In genomic region chr13:95073445-95074172, GRCm38 (mm10) we compare ENCODE assay signal across 18 mouse cellular contexts.
DNase-seq lines count a peak whose midpoint lies in the region; ATAC-seq and TF ChIP-seq lines count a peak whose summit lies in the region.
"Had no signal": no experiment of that assay in that cellular context is flagged by ENCODE, and none has a peak within 500 bp of the region (broad histone marks: within the 10 kb centered on the region; RNA-seq: fewer than 3 reads in every experiment).

No protein-coding gene starts in this region.

- ATAC-seq in embryonic facial prominence, embryonic 14.5 days (ENCODE audit: low read depth) = 0 out of 2 replicates have a peak, but pooled peaks have one; percentile 30
- no peak; the same call in 1 of the 2 replicates for ATAC-seq in limb, embryonic 13.5 days (ENCODE audit: low FRiP score, low read depth)
- ATAC-seq: intestine, postnatal 0 days had no signal

- 69% methylated on average over 8 of the region's 8 CpGs for WGBS in embryonic facial prominence, embryonic 14.5 days
- 50% methylated on average over 8 of the region's 8 CpGs for WGBS in limb, embryonic 13.5 days

- DNase-seq in left cerebral cortex, adult 2 months (ENCODE audit: extremely low spot score in 1 of 2, low spot score in 2 of 2) = no peak
- no peak for DNase-seq in left cerebral cortex, postnatal 4 days
- peak; percentile 56 for DNase-seq in brain, adult 2 months (ENCODE audit: low read depth, low spot score)
- peak; percentile 26 for DNase-seq in embryonic facial prominence, embryonic 14.5 days (ENCODE audit: low spot score)
- no peak for DNase-seq in gastrocnemius, adult 8-10 months (ENCODE audit: low spot score in 2 of 2)
- DNase-seq in thymus, postnatal 0 days (ENCODE audit: low spot score) = no peak
- no peak for DNase-seq in lung, postnatal 36 days
- DNase-seq: cerebellum, adult 11-12 months; gastrocnemius, postnatal 36 days; lung, adult 2 months; right cerebral cortex, postnatal 25 days had no signal

- 0 out of 2 replicates have a peak, but pooled peaks cover 4% of the 10 kb centered on the region for H3K9me3 ChIP-seq in embryonic facial prominence, embryonic 14.5 days (ENCODE audit: control insufficient read depth, low read length)
- H3K9me3 ChIP-seq in limb, embryonic 13.5 days = 0 out of 2 replicates have a peak, but pooled peaks cover 5% of the 10 kb centered on the region
- H3K9me3 ChIP-seq: G1E; heart, embryonic 12.5 days; midbrain, embryonic 12.5 days had no signal

- no peaks in the 10 kb centered on the region for H3K27me3 ChIP-seq in embryonic facial prominence, embryonic 14.5 days (replicated peaks; ENCODE audit: control insufficient read depth, insufficient read depth, low read length)
- no peaks in the 10 kb centered on the region for H3K27me3 ChIP-seq in limb, embryonic 13.5 days
- H3K27me3 ChIP-seq: heart, embryonic 12.5 days; midbrain, embryonic 12.5 days had no signal

- H3K4me1 ChIP-seq in embryonic facial prominence, embryonic 14.5 days (ENCODE audit: control insufficient read depth, insufficient read depth, low read length) = no peaks in the 10 kb centered on the region
- peaks cover 15% of the 10 kb centered on the region; the same call in 1 of the 2 replicates for H3K4me1 ChIP-seq in limb, embryonic 13.5 days
- H3K4me1 ChIP-seq: heart, embryonic 12.5 days had no signal

- no peak overlapping the region for H3K4me3 ChIP-seq in left cerebral cortex, adult 2 months
- no peak overlapping the region for H3K4me3 ChIP-seq in embryonic facial prominence, embryonic 14.5 days (ENCODE audit: low read depth, low read length)
- H3K4me3 ChIP-seq in limb, embryonic 13.5 days = no peak overlapping the region
- H3K4me3 ChIP-seq: heart, embryonic 12.5 days; midbrain, embryonic 12.5 days had no signal

- H3K9ac ChIP-seq in embryonic facial prominence, embryonic 14.5 days (ENCODE audit: low read depth, low read length) = no peak overlapping the region
- H3K9ac ChIP-seq in limb, embryonic 13.5 days = no peak overlapping the region
- H3K9ac ChIP-seq: heart, embryonic 12.5 days; midbrain, embryonic 12.5 days had no signal

- H3K36me3 ChIP-seq in embryonic facial prominence, embryonic 14.5 days (ENCODE audit: control insufficient read depth, insufficient read depth, low read length) = no peaks in the 10 kb centered on the region
- no peaks in the 10 kb centered on the region for H3K36me3 ChIP-seq in limb, embryonic 13.5 days
- H3K36me3 ChIP-seq: G1E; heart, embryonic 12.5 days; midbrain, embryonic 12.5 days had no signal

- TF ChIP-seq CTCF in left cerebral cortex, adult 2 months (IDR thresholded peaks at IDR 0.05) = no peak

- peak overlapping the region; percentile 20; the same call in 1 of the 2 replicates for H3K27ac ChIP-seq in left cerebral cortex, adult 2 months
- H3K27ac ChIP-seq in embryonic facial prominence, embryonic 14.5 days (replicated peaks; ENCODE audit: low read depth, low read length) = no peak overlapping the region
- peak overlapping the region; percentile 65 for H3K27ac ChIP-seq in limb, embryonic 13.5 days
- H3K27ac ChIP-seq: macrophage; midbrain, embryonic 12.5 days had no signal

- intact Hi-C loops in left cerebral cortex, adult 2 months (cut with DNase I) = no loop called here
- intact Hi-C loops in left cerebral cortex, postnatal 4 days (cut with DNase I) = no loop called here

- H3K4me2 ChIP-seq in embryonic facial prominence, embryonic 14.5 days (ENCODE audit: low read depth, low read length) = no peak overlapping the region
- no peak overlapping the region for H3K4me2 ChIP-seq in limb, embryonic 13.5 days (replicated peaks)
- H3K4me2 ChIP-seq: heart, embryonic 12.5 days; liver, embryonic 11.5 days; midbrain, embryonic 12.5 days had no signal

Comparison
In these comparisons a context has a peak if more than half of its experiments do, and no peak if none do; other contexts are left out.
1. DNase-seq: peak in brain, adult 2 months (single experiment) and embryonic facial prominence, embryonic 14.5 days (single experiment); none in left cerebral cortex, adult 2 months (0 of 2), left cerebral cortex, postnatal 4 days (single experiment), gastrocnemius, adult 8-10 months (0 of 2), thymus, postnatal 0 days (single experiment) and lung, postnatal 36 days (single experiment).